Mouse (Mus musculus): ENCODE measurements around the gene Gabrr3. TPM values are rescaled to one million over a fixed set of nuclear protein-coding genes. Genes with fewer than 3 reads are reported as not detected.

Gene Gabrr3
- total and polyA plus RNA-seq, 2 experiments from 2014 or later = not detected

DNA sequence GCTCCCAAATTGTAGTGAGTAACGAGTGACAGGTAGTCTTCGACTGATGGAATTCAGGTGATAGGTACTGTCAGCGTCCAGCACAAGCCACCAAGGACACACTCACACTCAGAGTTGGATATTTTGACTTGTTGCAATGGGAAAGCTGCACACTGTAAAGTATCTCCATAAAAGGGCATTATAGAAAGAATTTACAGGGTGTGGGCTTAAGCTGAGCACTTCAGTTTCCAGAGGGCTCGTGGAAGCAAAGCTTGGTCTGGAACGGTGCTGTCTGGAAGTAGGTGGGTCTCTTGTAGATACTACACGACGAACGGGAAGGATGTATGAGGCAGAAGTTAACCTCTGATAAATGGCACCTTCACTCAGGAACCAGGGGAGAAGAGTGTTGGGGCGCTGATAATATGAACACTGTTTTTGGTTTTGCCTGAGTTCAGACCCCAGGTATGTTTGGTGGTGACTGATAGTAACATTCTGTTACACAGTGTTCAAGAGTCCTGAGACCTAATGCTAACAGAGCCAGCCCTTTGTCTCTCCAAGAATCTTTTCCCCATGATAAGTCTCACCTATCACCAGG, 80.9 kb downstream of the Gabrr3 start:
- Histone ChIP-seq H3K27me3 (ENCODE audit: control insufficient read depth, insufficient read depth, low read length) (no peaks in the 10 kb centered on the region), H3K4me2 (ENCODE audit: low read depth, low read length) (no peak overlapping the region), H3K27ac (ENCODE audit: low read depth) (no peak overlapping the region), H3K36me3 (replicated peaks; ENCODE audit: control insufficient read depth, insufficient read depth, low read length) (peaks cover 90% of the 10 kb centered on the region), H3K9ac (replicated peaks; ENCODE audit: low read depth, low read length) (no peak overlapping the region), H3K4me3 (ENCODE audit: low read depth, low read length) (no peak overlapping the region), H3K4me1 (ENCODE audit: control insufficient read depth, insufficient read depth) (no peaks in the 10 kb centered on the region), H3K9me3 (replicated peaks; ENCODE audit: control insufficient read depth, low read length) (no peaks in the 10 kb centered on the region)
- WGBS = 64% methylated on average over 9 of the region's 9 CpGs
- TF ChIP-seq EP300 (IDR thresholded peaks at IDR 0.05; ENCODE audit: low read depth) (no peak), CTCF (IDR thresholded peaks at IDR 0.05; ENCODE audit: low read depth) (no peak)
- ATAC-seq (ENCODE audit: insufficient read depth, low read depth) (no peak), DNase-seq (ENCODE audit: low spot score) (no peak)

GRCm38 (mm10) chr16:59493199-59493598, 86.1 kb downstream of the Gabrr3 start:
- Histone ChIP-seq H3K27ac (ENCODE audit: low read depth) (no peak overlapping the region), H3K4me2 (ENCODE audit: low read depth, low read length) (no peak overlapping the region), H3K4me1 (ENCODE audit: control insufficient read depth, insufficient read depth) (no peaks in the 10 kb centered on the region), H3K9ac (replicated peaks; ENCODE audit: low read depth, low read length) (no peak overlapping the region), H3K4me3 (ENCODE audit: low read depth, low read length) (no peak overlapping the region), H3K36me3 (replicated peaks; ENCODE audit: control insufficient read depth, insufficient read depth, low read length) (peaks cover 90% of the 10 kb centered on the region), H3K27me3 (ENCODE audit: control insufficient read depth, insufficient read depth, low read length) (no peaks in the 10 kb centered on the region), H3K9me3 (replicated peaks; ENCODE audit: control insufficient read depth, low read length) (no peaks in the 10 kb centered on the region)
- 78% methylated on average over 14 of the region's 14 CpGs for WGBS
- TF ChIP-seq CTCF (IDR thresholded peaks at IDR 0.05; ENCODE audit: low read depth) (no peak), EP300 (IDR thresholded peaks at IDR 0.05; ENCODE audit: low read depth) (no peak)
- DNase-seq (ENCODE audit: low spot score) (no peak), ATAC-seq (ENCODE audit: insufficient read depth, low read depth) (no peak)

DNA sequence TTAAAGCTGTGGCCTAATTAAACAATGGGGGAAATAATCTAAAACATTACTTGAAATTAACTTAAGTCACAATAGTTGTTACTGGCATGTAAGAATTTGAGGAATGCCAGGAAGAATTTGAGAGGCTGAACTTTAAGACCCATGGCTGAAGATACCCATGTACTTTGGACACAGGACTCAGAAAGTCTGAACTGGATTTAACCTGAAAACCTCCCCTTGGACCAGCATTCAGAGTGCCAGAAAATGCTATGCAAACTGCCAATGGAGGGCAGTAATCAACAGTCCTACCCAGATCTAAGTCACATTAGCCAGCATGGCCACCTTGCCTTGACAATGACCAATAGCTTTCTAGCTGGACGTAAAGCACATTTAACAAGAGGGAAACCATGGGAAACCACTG, 90.8 kb downstream of the Gabrr3 start:
- WGBS = 77% methylated on average over 1 of the region's 1 CpGs
- ATAC-seq (ENCODE audit: insufficient read depth, low read depth) = no peak
- no peaks in the 10 kb centered on the region for H3K4me1 ChIP-seq (ENCODE audit: control insufficient read depth, insufficient read depth)
- H3K4me2 ChIP-seq (ENCODE audit: low read depth, low read length) = no peak overlapping the region
- H3K27me3 ChIP-seq (ENCODE audit: control insufficient read depth, insufficient read depth, low read length) = no peaks in the 10 kb centered on the region
- no peak overlapping the region for H3K9ac ChIP-seq (replicated peaks; ENCODE audit: low read depth, low read length)
- DNase-seq (ENCODE audit: low spot score) = no peak
- peaks cover 84% of the 10 kb centered on the region for H3K36me3 ChIP-seq (replicated peaks; ENCODE audit: control insufficient read depth, insufficient read depth, low read length)
- no peaks in the 10 kb centered on the region for H3K9me3 ChIP-seq (replicated peaks; ENCODE audit: control insufficient read depth, low read length)
- 0 out of 2 replicates have a peak overlapping the region, but pooled peaks have one; percentile 34 for H3K27ac ChIP-seq (ENCODE audit: low read depth)
- TF ChIP-seq CTCF (IDR thresholded peaks at IDR 0.05; ENCODE audit: low read depth) (peak; percentile 16; the same call in 1 of the 2 replicates), EP300 (IDR thresholded peaks at IDR 0.05; ENCODE audit: low read depth) (no peak)
- no peak overlapping the region for H3K4me3 ChIP-seq (ENCODE audit: low read depth, low read length)

- Histone ChIP-seq H3K27ac (ENCODE audit: low read depth) (no peak overlapping the region), H3K4me2 (ENCODE audit: low read depth, low read length) (no peak overlapping the region), H3K9me3 (replicated peaks; ENCODE audit: control insufficient read depth, low read length) (no peaks in the 10 kb centered on the region), H3K27me3 (ENCODE audit: control insufficient read depth, insufficient read depth, low read length) (no peaks in the 10 kb centered on the region), H3K4me3 (ENCODE audit: low read depth, low read length) (no peak overlapping the region), H3K9ac (replicated peaks; ENCODE audit: low read depth, low read length) (no peak overlapping the region), H3K36me3 (replicated peaks; ENCODE audit: control insufficient read depth, insufficient read depth, low read length) (peaks cover 84% of the 10 kb centered on the region), H3K4me1 (ENCODE audit: control insufficient read depth, insufficient read depth) (no peaks in the 10 kb centered on the region)
- 91% methylated on average over 3 of the region's 3 CpGs for WGBS
- ATAC-seq (ENCODE audit: insufficient read depth, low read depth) (no peak), DNase-seq (ENCODE audit: low spot score) (no peak)
- TF ChIP-seq CTCF (IDR thresholded peaks at IDR 0.05; ENCODE audit: low read depth) = no peak
Observed at GRCm38 (mm10) chr16:59499180-59499579, 92.0 kb downstream of the Gabrr3 start.

DNA sequence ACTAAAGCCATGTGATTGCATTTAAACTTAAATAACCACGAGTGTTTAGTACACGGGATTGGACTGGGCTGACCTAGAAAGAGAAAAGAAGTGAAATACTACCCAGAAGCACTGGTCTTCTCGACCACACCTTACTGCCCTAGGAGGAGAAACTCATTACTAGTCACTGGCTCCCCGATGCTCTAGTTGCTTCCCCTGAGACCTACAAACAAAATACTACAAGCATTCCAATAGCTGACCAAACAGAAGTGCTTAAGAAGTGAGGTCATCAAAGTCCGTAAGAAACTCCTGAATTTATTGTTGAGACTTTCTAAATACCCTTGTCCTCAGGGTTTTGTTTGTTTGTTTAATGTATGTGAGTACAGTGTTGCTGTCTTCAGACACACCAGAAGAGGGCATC, 102.7 kb downstream of the Gabrr3 start:
- Histone ChIP-seq H3K36me3 (replicated peaks; ENCODE audit: control insufficient read depth, insufficient read depth, low read length) (peaks cover 64% of the 10 kb centered on the region), H3K9ac (replicated peaks; ENCODE audit: low read depth, low read length) (no peak overlapping the region), H3K4me3 (ENCODE audit: low read depth, low read length) (no peak overlapping the region), H3K27ac (ENCODE audit: low read depth) (no peak overlapping the region), H3K9me3 (replicated peaks; ENCODE audit: control insufficient read depth, low read length) (no peaks in the 10 kb centered on the region), H3K4me1 (ENCODE audit: control insufficient read depth, insufficient read depth) (no peaks in the 10 kb centered on the region), H3K4me2 (ENCODE audit: low read depth, low read length) (no peak overlapping the region), H3K27me3 (ENCODE audit: control insufficient read depth, insufficient read depth, low read length) (no peaks in the 10 kb centered on the region)
- 88% methylated on average over 5 of the region's 5 CpGs for WGBS
- DNase-seq (ENCODE audit: low spot score) (peak; percentile 4), ATAC-seq (ENCODE audit: insufficient read depth, low read depth) (no peak)
- TF ChIP-seq EP300 (IDR thresholded peaks at IDR 0.05; ENCODE audit: low read depth) (no peak), CTCF (IDR thresholded peaks at IDR 0.05; ENCODE audit: low read depth) (no peak)

Other genes starting within 250 kb of the Gabrr3 start
- gene Olfr196, start 236.9 kb upstream of the Gabrr3 start, total RNA-seq (2014; rRNA removed; ENCODE audit: low replicate concordance) = not detected in 2 replicates
- gene Olfr196, start 236.9 kb upstream of the Gabrr3 start, polyA plus RNA-seq (2015; fragmentation: Nextera tagmentation; extraction: Ambion mirVana) = not detected in 2 replicates
- gene Olfr198, start 203.8 kb upstream of the Gabrr3 start, total RNA-seq (2014; rRNA removed; ENCODE audit: low replicate concordance) = not detected in 2 replicates
- not detected in 2 replicates for gene Olfr198, start 203.8 kb upstream of the Gabrr3 start, polyA plus RNA-seq (2015; fragmentation: Nextera tagmentation; extraction: Ambion mirVana)
- not detected in 2 replicates for gene Olfr199, start 187.6 kb upstream of the Gabrr3 start, total RNA-seq (2014; rRNA removed; ENCODE audit: low replicate concordance)
- not detected in 2 replicates for gene Olfr199, start 187.6 kb upstream of the Gabrr3 start, polyA plus RNA-seq (2015; fragmentation: Nextera tagmentation; extraction: Ambion mirVana)
- gene Olfr201, start 134.7 kb upstream of the Gabrr3 start, total RNA-seq (2014; rRNA removed; ENCODE audit: low replicate concordance) = not detected in 2 replicates
- not detected in 2 replicates for gene Olfr201, start 134.7 kb upstream of the Gabrr3 start, polyA plus RNA-seq (2015; fragmentation: Nextera tagmentation; extraction: Ambion mirVana)
- gene Olfr202, start 120.5 kb upstream of the Gabrr3 start, total RNA-seq (2014; rRNA removed; ENCODE audit: low replicate concordance) = not detected in 2 replicates
- not detected in 2 replicates for gene Olfr202, start 120.5 kb upstream of the Gabrr3 start, polyA plus RNA-seq (2015; fragmentation: Nextera tagmentation; extraction: Ambion mirVana)
- gene Olfr203, start 108.5 kb upstream of the Gabrr3 start, total RNA-seq (2014; rRNA removed; ENCODE audit: low replicate concordance) = not detected in 2 replicates
- not detected in 2 replicates for gene Olfr203, start 108.5 kb upstream of the Gabrr3 start, polyA plus RNA-seq (2015; fragmentation: Nextera tagmentation; extraction: Ambion mirVana)
- gene Olfr204, start 89.1 kb upstream of the Gabrr3 start, total RNA-seq (2014; rRNA removed; ENCODE audit: low replicate concordance) = not detected in 2 replicates
- gene Olfr204, start 89.1 kb upstream of the Gabrr3 start, polyA plus RNA-seq (2015; fragmentation: Nextera tagmentation; extraction: Ambion mirVana) = not detected in 2 replicates
- gene Olfr205, start 76.2 kb upstream of the Gabrr3 start, total RNA-seq (2014; rRNA removed; ENCODE audit: low replicate concordance) = not detected in 2 replicates
- not detected in 2 replicates for gene Olfr205, start 76.2 kb upstream of the Gabrr3 start, polyA plus RNA-seq (2015; fragmentation: Nextera tagmentation; extraction: Ambion mirVana)
- not detected in 2 replicates for gene Olfr206, start 58.1 kb upstream of the Gabrr3 start, total RNA-seq (2014; rRNA removed; ENCODE audit: low replicate concordance)
- gene Olfr206, start 58.1 kb upstream of the Gabrr3 start, polyA plus RNA-seq (2015; fragmentation: Nextera tagmentation; extraction: Ambion mirVana) = not detected in 2 replicates
- gene Olfr209, start 43.3 kb upstream of the Gabrr3 start, total RNA-seq (2014; rRNA removed; ENCODE audit: low replicate concordance) = not detected in 2 replicates
- gene Olfr209, start 43.3 kb upstream of the Gabrr3 start, polyA plus RNA-seq (2015; fragmentation: Nextera tagmentation; extraction: Ambion mirVana) = not detected in 2 replicates
- gene Riox2, start 64.4 kb downstream of the Gabrr3 start, total RNA-seq (2014; rRNA removed; ENCODE audit: low replicate concordance) = 0.73 and 3.4 TPM in 2 replicates
- 15.0 and 16.3 TPM in 2 replicates for gene Riox2, start 64.4 kb downstream of the Gabrr3 start, polyA plus RNA-seq (2015; fragmentation: Nextera tagmentation; extraction: Ambion mirVana)
- gene Crybg3, start 193.6 kb downstream of the Gabrr3 start, total RNA-seq (2014; rRNA removed; ENCODE audit: low replicate concordance) = 26.9 and 40.0 TPM in 2 replicates
- 8.9 and 9.2 TPM in 2 replicates for gene Crybg3, start 193.6 kb downstream of the Gabrr3 start, polyA plus RNA-seq (2015; fragmentation: Nextera tagmentation; extraction: Ambion mirVana)
- 8.7 and 9.8 TPM in 2 replicates for gene Arl6, start 232.1 kb downstream of the Gabrr3 start, total RNA-seq (2014; rRNA removed; ENCODE audit: low replicate concordance)
- 18.2 and 18.6 TPM in 2 replicates for gene Arl6, start 232.1 kb downstream of the Gabrr3 start, polyA plus RNA-seq (2015; fragmentation: Nextera tagmentation; extraction: Ambion mirVana)

Data from heart, postnatal 0 days (tissue).